Mouse (Mus musculus) liver, embryonic 14.5 days (tissue): ENCODE data around the gene Slc26a9. TPM values are rescaled to one million over a fixed set of nuclear protein-coding genes. Genes with fewer than 3 reads are reported as not detected.

ENCODE experiments used
- ATAC-seq: fragments of 200-750 bp; cut with Nextera tagmentation; 2 replicates; pipeline ENCODE4 v1.8.0; 2017; ENCODE audit warnings: moderate number of reproducible peaks, mild to moderate bottlenecking, moderate library complexity; ENCODE audit not compliant: insufficient read depth
- DNase-seq, 3 experiments: peaks; one replicate each; pipeline ENCODE4 v3.0.0-alpha.2; 2012 to 2013; ENCODE audit warnings: low read depth in 3 of 3, low spot score in 3 of 3
- H3K27ac ChIP-seq: fragments of 300-500 bp; sonication (generic); 2 replicates; pipeline ENCODE4 v1.5.1; 2014; ENCODE audit warnings: moderate library complexity, mild to moderate bottlenecking, control low read depth, inconsistent platforms
- H3K27me3 ChIP-seq: fragments of 300-500 bp; sonication (generic); 2 replicates; pipeline ENCODE4 v1.6.1; 2014; ENCODE audit warnings: mild to moderate bottlenecking, low read length, moderate library complexity; ENCODE audit not compliant: control insufficient read depth, insufficient read depth
- H3K36me3 ChIP-seq: fragments of 300-500 bp; sonication (generic); replicated peaks from 2 replicates; pipeline ENCODE4 v1.6.1; 2014; ENCODE audit warnings: low read depth; ENCODE audit not compliant: control insufficient read depth, insufficient read depth
- H3K4me1 ChIP-seq, 2 experiments: fragments of 200-500 bp in 1 of 2; fragments of 300-500 bp in 1 of 2; sonication (generic) in 1 of 2; replicated peaks; 2 replicates each; pipeline ENCODE4 v1.6.1; 2012 to 2014; ENCODE audit warnings: antibody characterized with exemption in 1 of 2, inconsistent platforms in 1 of 2, low read length in 1 of 2; ENCODE audit not compliant: control insufficient read depth in 2 of 2, insufficient read depth in 2 of 2
- H3K4me2 ChIP-seq: fragments of 300-500 bp; sonication (generic); 2 replicates; pipeline ENCODE4 v1.6.1; 2014; ENCODE audit warnings: low read depth, mild to moderate bottlenecking, control low read depth, moderate library complexity
- H3K4me3 ChIP-seq, 2 experiments: fragments of 200-500 bp in 1 of 2; fragments of 300-500 bp in 1 of 2; sonication (generic) in 1 of 2; 2 replicates each; pipeline ENCODE4 v1.5.1; 2012 to 2014; ENCODE audit warnings: low read depth in 2 of 2, low read length in 2 of 2, mild to moderate bottlenecking in 2 of 2, control low read depth in 1 of 2, inconsistent platforms in 1 of 2, moderate library complexity in 1 of 2; ENCODE audit not compliant: insufficient read depth in 1 of 2
- H3K9ac ChIP-seq: fragments of 300-500 bp; sonication (generic); replicated peaks from 2 replicates; pipeline ENCODE4 v1.6.1; 2014; ENCODE audit warnings: mild to moderate bottlenecking, control low read depth, moderate library complexity
- H3K9me3 ChIP-seq: fragments of 300-500 bp; sonication (generic); 2 replicates; pipeline ENCODE4 v1.6.1; 2016; ENCODE audit warnings: low read length, mixed read lengths; ENCODE audit not compliant: control insufficient read depth
- CTCF ChIP-seq: IDR thresholded peaks from 2 replicates; pipeline ENCODE4 v1.5.1; 2016; ENCODE audit warnings: antibody characterized with exemption, low read depth, control low read depth
- EP300 ChIP-seq: IDR thresholded peaks from 2 replicates; pipeline ENCODE4 v1.6.1; 2016; ENCODE audit warnings: antibody characterized with exemption, low read depth
- WGBS: fragments of 180-500 bp; shearing (Covaris S2); extraction: QIAGEN DNeasy Blood & Tissue Kit; methylation state at CpG from one replicate; pipeline ENCODE4 v1.1.7; 2014; ENCODE audit not compliant: insufficient replicate concordance; 5-methylcytosine and 5-hydroxymethylcytosine counted together
- polyA plus RNA-seq, 2 experiments: library from polyadenylated mRNA; depleted of rRNA in 1 of 2; stranded (reverse) in 1 of 2; unstranded in 1 of 2; fragments of >200 nt; fragmentation: Nextera tagmentation in 1 of 2; extraction: Ambion mirVana in 1 of 2; gene quantifications; 2 replicates each; pipeline versions ENCODE4 v1.2.1 to v1.2.3; 2012 to 2014

The Slc26a9 gene
- polyA plus RNA-seq, 2 experiments: 0.06 TPM; not detected in 1

DNA sequence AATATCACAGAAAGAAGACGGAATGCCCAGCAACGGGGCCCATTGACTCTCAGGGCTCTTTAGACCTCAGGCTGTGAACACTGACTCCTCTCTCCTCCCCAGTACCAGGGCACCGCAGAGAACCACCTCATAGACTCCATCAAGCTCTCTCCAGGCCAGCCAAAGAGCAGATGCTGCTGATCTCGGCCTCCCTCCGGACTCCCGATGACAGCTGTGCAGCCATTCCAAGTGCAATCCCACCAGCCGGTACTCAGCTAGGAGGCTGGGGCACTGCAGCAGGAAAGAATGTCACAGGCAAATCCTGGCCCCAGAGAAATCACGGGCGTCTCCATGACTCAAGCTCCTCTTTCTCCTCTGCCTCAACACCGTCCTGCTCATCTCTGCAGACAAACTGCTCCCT lies 32.3 kb upstream of the Slc26a9 start:
- H3K4me3 ChIP-seq: no peak overlapping the region
- no peak overlapping the region for H3K4me2 ChIP-seq
- no peak overlapping the region for H3K9ac ChIP-seq
- H3K9me3 ChIP-seq: no peaks in the 10 kb centered on the region
- ATAC-seq (no peak), DNase-seq (no peak)
- no peaks in the 10 kb centered on the region for H3K27me3 ChIP-seq
- 67% methylated on average over 10 of the region's 10 CpGs for WGBS
- H3K27ac ChIP-seq: no peak overlapping the region
- H3K4me1 ChIP-seq: no peaks in the 10 kb centered on the region
- H3K36me3 ChIP-seq: no peaks in the 10 kb centered on the region
- TF ChIP-seq CTCF: no peak
- no peak for TF ChIP-seq EP300

DNA sequence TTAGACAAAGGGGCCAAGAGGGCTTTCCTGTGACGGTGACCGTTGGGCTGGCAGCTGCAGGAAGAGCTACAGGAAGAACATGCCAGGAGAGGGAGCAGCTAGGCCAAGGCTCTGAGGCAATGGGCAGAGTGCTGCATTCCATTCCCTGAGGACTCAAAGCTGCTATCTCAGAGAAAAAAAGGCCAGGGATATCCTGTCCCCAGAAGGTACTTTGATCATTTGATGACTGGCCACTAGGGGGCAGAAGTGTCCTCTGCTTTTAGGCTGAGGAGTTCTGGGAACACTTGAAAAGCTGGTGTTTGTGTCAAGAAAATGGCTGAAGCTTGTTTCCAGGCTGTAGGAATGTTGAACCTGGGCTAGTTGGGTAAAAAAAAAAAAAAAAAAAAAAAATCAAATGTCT lies 31.4 kb upstream of the Slc26a9 start:
- no peak overlapping the region for H3K9ac ChIP-seq
- 21% methylated on average over 2 of the region's 2 CpGs for WGBS
- H3K4me3 ChIP-seq: no peak overlapping the region
- no peak for TF ChIP-seq EP300
- peak; percentile 79 for TF ChIP-seq CTCF
- H3K4me1 ChIP-seq: no peaks in the 10 kb centered on the region
- H3K9me3 ChIP-seq: no peaks in the 10 kb centered on the region
- no peaks in the 10 kb centered on the region for H3K27me3 ChIP-seq
- DNase-seq (peak; percentile 30 to 39 (median 38)), ATAC-seq (no peak)
- H3K4me2 ChIP-seq: no peak overlapping the region
- H3K27ac ChIP-seq: no peak overlapping the region
- no peaks in the 10 kb centered on the region for H3K36me3 ChIP-seq

DNA sequence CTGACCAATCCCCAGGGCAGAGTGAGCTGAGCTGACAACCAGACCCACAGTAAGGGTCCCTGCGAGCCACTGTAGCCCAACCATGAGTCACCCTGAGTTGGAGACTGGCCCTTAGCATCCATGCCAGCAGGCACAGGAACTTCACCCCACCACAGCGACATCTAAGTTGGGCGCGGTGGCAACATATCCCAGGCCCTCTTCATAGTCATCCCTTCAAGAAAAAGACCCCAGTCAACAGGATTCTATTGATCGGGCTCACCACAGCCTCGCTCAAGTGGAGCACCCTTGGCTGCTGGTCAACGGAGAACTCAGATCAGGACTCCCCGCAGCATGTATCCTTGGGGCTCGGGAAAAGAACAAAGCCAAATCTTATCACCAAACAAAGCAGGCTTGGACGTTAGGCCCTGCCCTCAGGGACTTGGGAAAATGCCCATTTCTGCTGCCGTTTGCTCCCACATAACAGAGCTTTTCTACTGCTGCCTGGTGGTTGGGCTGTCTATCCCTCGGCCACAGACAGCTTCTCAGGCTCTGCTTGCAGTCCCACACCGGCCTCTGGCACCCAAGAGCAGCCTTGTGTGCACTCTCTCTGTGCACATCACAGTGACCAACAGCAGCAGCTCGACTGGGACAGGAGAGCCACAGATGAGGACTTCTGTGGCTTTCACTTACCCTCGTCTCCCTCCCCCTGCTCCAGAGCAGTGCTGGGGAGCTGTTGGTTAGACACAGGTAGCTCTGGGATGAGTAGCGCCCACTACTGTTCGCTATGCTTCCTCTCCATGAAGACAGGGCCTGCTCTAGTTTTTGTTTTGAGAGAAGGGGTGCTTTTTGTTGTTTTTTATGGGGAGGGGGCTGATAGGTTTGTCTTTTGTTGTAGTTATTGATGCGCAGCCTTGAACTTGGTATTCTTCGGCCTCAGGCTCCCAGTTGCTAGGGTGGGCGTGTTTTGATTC lies 29.2 kb upstream of the Slc26a9 start:
- Histone ChIP-seq H3K36me3 (no peaks in the 10 kb centered on the region), H3K9ac (no peak overlapping the region), H3K4me1 (no peaks in the 10 kb centered on the region), H3K4me2 (no peak overlapping the region), H3K4me3 (no peak overlapping the region), H3K27ac (no peak overlapping the region), H3K9me3 (no peaks in the 10 kb centered on the region), H3K27me3 (no peaks in the 10 kb centered on the region)
- no peak for ATAC-seq
- TF ChIP-seq EP300 (no peak), CTCF (peak; percentile 4; the same call in 1 of the 2 replicates)
- 63% methylated on average over 20 of the region's 20 CpGs for WGBS
- no peak for DNase-seq

DNA sequence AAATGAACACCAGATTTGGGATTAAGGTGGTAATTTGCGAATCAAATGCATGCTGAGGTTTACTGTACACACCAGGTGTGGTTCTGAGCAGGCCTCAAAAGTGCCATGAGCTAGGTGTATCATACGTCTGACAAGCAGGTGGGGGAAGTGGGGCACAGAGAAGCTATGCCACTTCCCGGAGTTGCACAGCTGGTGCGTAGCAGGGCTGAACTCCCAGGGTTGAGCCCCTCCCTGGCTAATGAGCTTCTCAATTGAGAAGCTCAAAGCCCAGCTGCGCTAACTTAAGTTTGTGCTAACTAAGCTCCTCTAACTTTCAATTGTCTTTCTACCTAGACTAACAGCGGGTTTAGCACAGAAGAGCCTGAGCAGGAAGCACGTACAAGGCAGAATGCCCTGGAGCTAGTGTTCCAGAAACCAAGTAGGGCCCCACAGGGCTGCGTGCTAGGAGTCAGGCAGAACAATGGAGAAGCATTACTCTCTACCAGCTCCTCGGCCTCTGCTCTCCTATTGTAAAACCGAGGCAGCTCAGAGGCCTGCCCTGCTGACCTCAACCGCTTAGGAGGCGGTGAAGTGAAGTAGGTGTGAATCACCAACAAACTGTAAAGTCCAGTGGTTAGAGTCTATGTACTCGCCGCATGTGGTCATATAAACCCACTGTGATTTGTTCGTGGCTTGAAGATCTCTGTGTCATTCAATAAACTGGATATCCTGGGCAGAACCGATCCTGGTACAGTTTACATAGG lies 24.7 kb upstream of the Slc26a9 start:
- no peaks in the 10 kb centered on the region for H3K27me3 ChIP-seq
- H3K4me3 ChIP-seq: no peak overlapping the region
- no peaks in the 10 kb centered on the region for H3K4me1 ChIP-seq
- H3K9ac ChIP-seq: no peak overlapping the region
- no peak overlapping the region for H3K27ac ChIP-seq
- H3K4me2 ChIP-seq: no peak overlapping the region
- ATAC-seq (no peak), DNase-seq (no peak)
- no peaks in the 10 kb centered on the region for H3K9me3 ChIP-seq
- no peak for TF ChIP-seq EP300
- TF ChIP-seq CTCF: no peak
- H3K36me3 ChIP-seq: no peaks in the 10 kb centered on the region
- 58% methylated on average over 16 of the region's 16 CpGs for WGBS

DNA sequence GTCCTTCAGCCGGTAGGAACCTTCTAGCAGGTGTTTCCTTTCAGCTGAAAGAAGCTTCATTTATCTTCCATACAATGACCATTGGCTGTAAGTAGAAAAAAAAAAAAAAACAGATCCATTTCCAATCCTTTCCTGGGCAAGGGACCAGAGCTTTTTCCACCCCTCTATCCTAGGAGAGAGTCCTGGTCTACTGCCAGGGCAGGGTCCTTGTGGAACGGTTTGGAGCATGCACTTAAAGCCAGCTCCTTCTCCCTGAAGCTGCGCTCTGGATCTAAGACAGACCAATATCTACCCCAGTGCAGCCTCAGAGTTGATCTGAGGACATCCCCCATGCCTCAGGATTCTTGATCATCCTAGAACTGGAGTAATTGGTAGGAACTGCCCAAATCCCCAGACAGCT lies 21.8 kb upstream of the Slc26a9 start:
- no peaks in the 10 kb centered on the region for H3K36me3 ChIP-seq
- H3K9ac ChIP-seq: no peak overlapping the region
- H3K27ac ChIP-seq: no peak overlapping the region
- no peak for DNase-seq
- 60% methylated on average over 3 of the region's 3 CpGs for whole genome bisulfite sequencing
- no peaks in the 10 kb centered on the region for H3K9me3 ChIP-seq
- no peak overlapping the region for H3K4me2 ChIP-seq
- no peaks in the 10 kb centered on the region for H3K27me3 ChIP-seq
- no peak overlapping the region for H3K4me3 ChIP-seq
- no peak for ATAC-seq
- TF ChIP-seq EP300 (no peak), CTCF (no peak)
- no peaks in the 10 kb centered on the region for H3K4me1 ChIP-seq
